Mouse (Mus musculus) embryonic facial prominence, embryonic 10.5 days (tissue): Measurements from ENCODE around the gene Golga4. TPM values are rescaled to one million over a fixed set of nuclear protein-coding genes. Genes with fewer than 3 reads are reported as not detected.
A peak's percentile ranks its signal among the peaks of the same experiment; 100 is the strongest.
"Not testable (repeated sequence)": the region's sequence is repeated elsewhere in the genome, so short reads cannot be mapped to it uniquely, and the experiment has no call there.

ENCODE experiments used
- DNase-seq: peaks from one replicate; pipeline ENCODE4 v3.0.0-alpha.2; 2017; ENCODE audit warnings: low spot score
- H3K27ac ChIP-seq: fragments of 300-500 bp; sonication (generic); replicated peaks from 2 replicates; pipeline ENCODE4 v1.5.1; 2016; ENCODE audit warnings: mild to moderate bottlenecking
- H3K27me3 ChIP-seq: fragments of 300-500 bp; sonication (generic); replicated peaks from 2 replicates; pipeline ENCODE4 v1.6.1; 2016; ENCODE audit warnings: low read depth, mild to moderate bottlenecking; ENCODE audit not compliant: poor library complexity, severe bottlenecking
- H3K36me3 ChIP-seq: fragments of 300-500 bp; sonication (generic); replicated peaks from 2 replicates; pipeline ENCODE4 v1.6.1; 2016; ENCODE audit warnings: mild to moderate bottlenecking, moderate library complexity
- H3K4me1 ChIP-seq: fragments of 300-500 bp; sonication (generic); 2 replicates; pipeline ENCODE4 v1.6.1; 2016
- H3K4me3 ChIP-seq: fragments of 300-500 bp; sonication (generic); 2 replicates; pipeline ENCODE4 v1.5.1; 2016; ENCODE audit warnings: mild to moderate bottlenecking, moderate library complexity
- H3K9me3 ChIP-seq: fragments of 300-500 bp; sonication (generic); 2 replicates; pipeline ENCODE4 v1.6.1; 2016; ENCODE audit warnings: mild to moderate bottlenecking
- WGBS: fragments of 180-500 bp; shearing (Covaris S2); methylation state at CpG from one replicate; pipeline ENCODE4 v1.1.7; 2016; 5-methylcytosine and 5-hydroxymethylcytosine counted together
- polyA plus RNA-seq: library from polyadenylated mRNA; unstranded; fragments of >200 nt; fragmentation: Nextera tagmentation; extraction: Ambion mirVana; gene quantifications from 2 replicates; pipeline ENCODE4 v1.2.1, GENCODE M21; 2016

The Golga4 gene
- polyA plus RNA-seq, 1 experiment from 2014 or later: 43.1 TPM

GRCm38 (mm10) chr9:118580371-118580770 is 74.3 kb downstream of the Golga4 start:
- no peak for DNase-seq
- no peak overlapping the region for H3K27ac ChIP-seq
- 77% methylated on average over 6 of the region's 6 CpGs for WGBS

DNA sequence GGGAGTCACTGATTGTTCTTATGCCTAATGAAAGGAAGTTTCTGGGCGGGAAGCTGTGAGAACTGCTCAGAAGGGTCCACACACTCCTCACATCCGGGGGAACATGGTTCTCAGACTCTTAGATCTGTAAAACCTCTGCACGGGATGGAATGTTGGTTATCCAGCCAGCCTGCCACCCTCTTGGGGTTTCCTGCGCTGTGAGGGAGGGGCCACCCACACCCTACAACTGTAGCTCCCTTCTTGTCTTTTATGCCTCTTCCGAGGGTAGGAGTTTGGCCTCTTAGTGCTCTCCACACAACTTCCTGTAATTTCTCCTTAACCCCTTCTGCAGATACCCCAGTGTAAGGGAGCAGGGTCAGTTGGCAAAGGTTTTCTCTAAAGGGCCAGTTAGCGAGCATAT is 76.7 kb downstream of the Golga4 start:
- H3K36me3 ChIP-seq: peaks cover 67% of the 10 kb centered on the region
- H3K4me1 ChIP-seq: peaks cover 7% of the 10 kb centered on the region; the same call in 1 of the 2 replicates
- 78% methylated on average over 6 of the region's 6 CpGs for WGBS
- no peaks in the 10 kb centered on the region for H3K9me3 ChIP-seq
- DNase-seq: no peak
- no peaks in the 10 kb centered on the region for H3K27me3 ChIP-seq
- no peak overlapping the region for H3K4me3 ChIP-seq
- H3K27ac ChIP-seq: no peak overlapping the region; the same call in 1 of the 2 replicates

More at GRCm38 (mm10) chr9:118580371-118580770, 74.3 kb downstream of the Golga4 start:
- no peaks in the 10 kb centered on the region for H3K27me3 ChIP-seq
- 0 out of 2 replicates have a peak, but pooled peaks cover 3% of the 10 kb centered on the region for H3K4me1 ChIP-seq
- no peaks in the 10 kb centered on the region for H3K9me3 ChIP-seq
- H3K4me3 ChIP-seq: no peak overlapping the region
- peaks cover 91% of the 10 kb centered on the region for H3K36me3 ChIP-seq

- no peak for DNase-seq
- peaks cover 13% of the 10 kb centered on the region for H3K4me1 ChIP-seq
- H3K9me3 ChIP-seq: no peaks in the 10 kb centered on the region
- peaks cover 47% of the 10 kb centered on the region for H3K36me3 ChIP-seq
- no peak overlapping the region for H3K4me3 ChIP-seq
- no peaks in the 10 kb centered on the region for H3K27me3 ChIP-seq
- no peak overlapping the region for H3K27ac ChIP-seq
- 80% methylated on average over 1 of the region's 1 CpGs for WGBS
These were observed 78.8 kb downstream of the Golga4 start for GRCm38 (mm10) chr9:118584838-118585237.

GRCm38 (mm10) chr9:118585998-118586397 is 79.9 kb downstream of the Golga4 start:
- Histone ChIP-seq H3K9me3 (no peaks in the 10 kb centered on the region), H3K27ac (no peak overlapping the region), H3K27me3 (no peaks in the 10 kb centered on the region), H3K36me3 (peaks cover 35% of the 10 kb centered on the region), H3K4me3 (no peak overlapping the region), H3K4me1 (peaks cover 24% of the 10 kb centered on the region)
- WGBS: 87% methylated on average over 6 of the region's 6 CpGs
- DNase-seq: no peak

- no peak for DNase-seq
These were observed 81.0 kb downstream of the Golga4 start for GRCm38 (mm10) chr9:118587115-118587514.

DNA sequence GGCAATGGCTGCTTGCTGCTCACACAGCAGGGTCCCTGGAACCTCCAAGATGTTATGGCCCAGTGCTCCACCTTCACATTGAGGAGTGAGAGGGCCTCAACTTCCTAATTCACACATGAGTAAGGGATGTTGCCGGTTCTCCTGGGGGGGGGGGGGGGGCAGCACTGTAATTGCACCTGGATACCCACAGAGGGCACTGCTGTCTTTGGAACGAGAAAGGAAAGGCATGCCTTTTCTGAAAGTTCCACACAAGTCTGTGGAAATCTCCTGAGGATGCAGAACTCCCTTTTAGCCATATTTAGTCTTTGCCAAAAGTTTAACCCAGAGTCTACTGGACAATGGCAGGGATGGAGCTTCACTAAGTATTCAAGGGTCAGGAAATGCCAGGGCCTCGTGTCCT is 83.2 kb downstream of the Golga4 start:
- WGBS: 43% methylated on average over 3 of the region's 3 CpGs
- Histone ChIP-seq H3K27ac (no peak overlapping the region; the same call in 1 of the 2 replicates), H3K27me3 (no peaks in the 10 kb centered on the region), H3K36me3 (peaks cover 3% of the 10 kb centered on the region), H3K9me3 (no peaks in the 10 kb centered on the region), H3K4me3 (no peak overlapping the region), H3K4me1 (peaks cover 51% of the 10 kb centered on the region)
- peak; percentile 59 for DNase-seq

More at GRCm38 (mm10) chr9:118587115-118587514, 81.0 kb downstream of the Golga4 start:
- Histone ChIP-seq H3K27ac (no peak overlapping the region), H3K36me3 (peaks cover 24% of the 10 kb centered on the region), H3K4me1 (peaks cover 36% of the 10 kb centered on the region), H3K4me3 (no peak overlapping the region), H3K27me3 (no peaks in the 10 kb centered on the region), H3K9me3 (no peaks in the 10 kb centered on the region)
- 51% methylated on average over 4 of the region's 4 CpGs for WGBS

DNA sequence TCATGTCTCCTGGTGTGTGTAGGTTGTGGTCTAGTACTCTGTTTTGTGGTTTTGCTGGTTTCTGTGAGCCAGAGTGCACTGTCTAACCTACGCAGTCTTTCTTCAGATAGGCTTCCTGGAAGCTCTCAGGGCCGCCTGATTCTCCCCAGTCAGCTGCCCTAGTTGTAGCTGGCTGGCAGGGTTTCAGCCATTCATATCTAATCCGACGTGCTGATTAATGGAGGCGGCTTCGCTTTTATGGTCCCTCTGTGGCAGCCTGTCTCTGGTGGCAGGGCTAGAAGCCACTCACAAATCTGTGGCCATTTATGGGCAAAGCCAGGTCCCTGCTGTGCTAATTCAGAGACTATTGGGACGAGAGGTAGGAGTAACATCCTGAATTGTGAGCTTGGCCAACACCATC is 84.2 kb downstream of the Golga4 start:
- H3K9me3 ChIP-seq: no peaks in the 10 kb centered on the region
- DNase-seq: no peak
- no peaks in the 10 kb centered on the region for H3K36me3 ChIP-seq
- no peak overlapping the region; the same call in 1 of the 2 replicates for H3K27ac ChIP-seq
- no peak overlapping the region for H3K4me3 ChIP-seq
- WGBS: 86% methylated on average over 7 of the region's 7 CpGs
- H3K4me1 ChIP-seq: peaks cover 51% of the 10 kb centered on the region
- H3K27me3 ChIP-seq: no peaks in the 10 kb centered on the region

GRCm38 (mm10) chr9:118591633-118592032 is 85.6 kb downstream of the Golga4 start:
- WGBS: 69% methylated on average over 6 of the region's 6 CpGs
- H3K4me3 ChIP-seq: no peak overlapping the region
- no peaks in the 10 kb centered on the region for H3K27me3 ChIP-seq
- no peaks in the 10 kb centered on the region for H3K36me3 ChIP-seq
- no peak overlapping the region for H3K27ac ChIP-seq
- no peaks in the 10 kb centered on the region for H3K9me3 ChIP-seq
- peaks cover 51% of the 10 kb centered on the region for H3K4me1 ChIP-seq
- DNase-seq: no peak

DNA sequence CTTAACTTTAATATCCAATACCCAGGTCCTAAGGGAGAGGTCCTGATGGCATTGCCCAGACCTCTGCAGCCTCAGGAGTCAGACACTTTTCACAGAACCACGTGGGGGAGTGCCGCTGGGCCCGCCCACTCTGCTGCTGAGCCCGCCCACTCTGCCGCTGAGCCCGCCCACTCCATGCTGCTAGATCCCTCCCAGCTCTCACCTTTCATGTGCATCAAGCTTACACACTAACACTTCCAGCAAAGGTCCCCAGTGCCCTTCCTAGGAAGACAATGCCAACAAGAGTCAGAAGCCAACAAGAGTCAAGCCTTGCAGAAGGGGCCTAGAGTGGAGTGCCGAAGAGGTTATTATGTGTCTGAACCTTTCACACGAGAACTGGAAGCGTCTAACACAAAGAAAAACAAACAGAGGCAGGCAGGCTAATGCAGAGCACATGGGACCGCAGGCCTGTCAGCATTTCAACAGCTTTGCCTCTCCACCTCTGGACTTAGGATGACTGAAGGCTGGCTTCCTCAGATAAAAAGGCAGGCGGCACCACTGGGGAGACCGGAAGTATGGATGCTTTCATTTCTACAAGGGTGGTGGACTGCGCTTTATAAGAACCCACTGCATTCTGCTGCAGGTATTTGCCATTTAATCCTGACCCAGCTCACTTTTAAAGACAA is 86.7 kb downstream of the Golga4 start:
- DNase-seq: peak; percentile 86
- Histone ChIP-seq H3K27me3 (no peaks in the 10 kb centered on the region), H3K4me3 (peak overlapping the region; percentile 34), H3K4me1 (peaks cover 46% of the 10 kb centered on the region), H3K27ac (peak overlapping the region; percentile 71), H3K9me3 (no peaks in the 10 kb centered on the region), H3K36me3 (no peaks in the 10 kb centered on the region)
- 24% methylated on average over 13 of the region's 13 CpGs for WGBS

GRCm38 (mm10) chr9:118593443-118593842 is 87.4 kb downstream of the Golga4 start:
- H3K27ac ChIP-seq: peak overlapping the region; percentile 71
- no peaks in the 10 kb centered on the region for H3K27me3 ChIP-seq
- H3K4me3 ChIP-seq: 0 out of 2 replicates have a peak overlapping the region, but pooled peaks have one; percentile 34
- peaks cover 46% of the 10 kb centered on the region for H3K4me1 ChIP-seq
- H3K36me3 ChIP-seq: no peaks in the 10 kb centered on the region
- no peak for DNase-seq
- WGBS: 87% methylated on average over 8 of the region's 8 CpGs
- no peaks in the 10 kb centered on the region for H3K9me3 ChIP-seq

DNA sequence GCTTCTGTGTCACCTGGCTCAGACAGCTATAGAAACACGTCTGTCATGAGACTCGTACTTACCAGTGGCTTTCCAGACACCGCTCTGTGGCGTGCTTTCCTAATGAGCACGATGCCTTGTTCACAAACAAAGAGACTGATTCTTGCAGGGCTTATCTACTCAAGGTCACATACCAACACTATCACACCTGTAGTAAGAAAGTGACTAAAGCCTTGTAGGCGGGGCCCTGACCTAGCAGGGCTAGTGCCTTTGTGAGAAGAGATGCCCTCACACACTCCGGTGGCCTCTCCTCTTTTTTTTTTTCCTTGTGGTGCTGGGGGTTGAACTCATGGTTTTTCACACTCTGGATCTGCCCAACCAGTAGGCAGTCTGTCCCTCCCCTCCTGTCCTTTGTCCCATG is 90.7 kb downstream of the Golga4 start:
- WGBS: 89% methylated on average over 7 of the region's 7 CpGs
- H3K9me3 ChIP-seq: no peaks in the 10 kb centered on the region
- no peaks in the 10 kb centered on the region for H3K36me3 ChIP-seq
- H3K4me3 ChIP-seq: no peak overlapping the region
- H3K27me3 ChIP-seq: no peaks in the 10 kb centered on the region
- no peak for DNase-seq
- H3K4me1 ChIP-seq: peaks cover 22% of the 10 kb centered on the region
- H3K27ac ChIP-seq: no peak overlapping the region

- peaks cover 11% of the 10 kb centered on the region for H3K27me3 ChIP-seq
- H3K27ac ChIP-seq, DNase-seq, H3K9me3 ChIP-seq, H3K4me3 ChIP-seq, H3K36me3 ChIP-seq, H3K4me1 ChIP-seq: not testable (repeated sequence)
- 88% methylated on average over 3 of the region's 3 CpGs for WGBS
These were observed 94.3 kb downstream of the Golga4 start for GRCm38 (mm10) chr9:118600393-118600792.

GRCm38 (mm10) chr9:118602576-118602975 is 96.5 kb downstream of the Golga4 start:
- no peak overlapping the region for H3K4me3 ChIP-seq
- peaks cover 20% of the 10 kb centered on the region for H3K27me3 ChIP-seq
- no peak overlapping the region for H3K27ac ChIP-seq
- peaks cover 23% of the 10 kb centered on the region for H3K4me1 ChIP-seq
- no peaks in the 10 kb centered on the region for H3K9me3 ChIP-seq
- WGBS: 78% methylated on average over 5 of the region's 5 CpGs
- no peaks in the 10 kb centered on the region for H3K36me3 ChIP-seq
- no peak for DNase-seq
